Mouse (Mus musculus) cortical plate, adult 2 months (tissue): ENCODE results near the gene Hdac9. TPM values are rescaled to one million over a fixed set of nuclear protein-coding genes. Genes with fewer than 3 reads are reported as not detected.
A peak's percentile ranks its signal among the peaks of the same experiment; 100 is the strongest.

Experiments
- H3K27ac ChIP-seq: fragments of 200-500 bp; 2 replicates; pipeline ENCODE4 v1.5.1; 2012; ENCODE audit warnings: low read length, control low read depth, inconsistent platforms; ENCODE audit not compliant: insufficient read depth
- H3K4me1 ChIP-seq: fragments of 200-500 bp; 2 replicates; pipeline ENCODE4 v1.6.1; 2011; ENCODE audit warnings: low read length; ENCODE audit not compliant: control insufficient read depth, insufficient read depth
- H3K4me3 ChIP-seq: fragments of 200-500 bp; 2 replicates; pipeline ENCODE4 v1.5.1; 2011; ENCODE audit warnings: mild to moderate bottlenecking, low read length, control low read depth; ENCODE audit not compliant: insufficient read depth
- CTCF ChIP-seq: fragments of 200-500 bp; IDR thresholded peaks from 2 replicates; pipeline ENCODE4 v1.5.1; 2011; ENCODE audit warnings: mild to moderate bottlenecking, control low read depth, low read length; ENCODE audit not compliant: insufficient read depth; ENCODE audit errors: extremely low read depth
- POLR2A ChIP-seq: fragments of 200-500 bp; IDR thresholded peaks from 2 replicates; pipeline ENCODE4 v1.6.1; 2011; ENCODE audit warnings: mild to moderate bottlenecking, low read length, control low read depth; ENCODE audit not compliant: insufficient read depth; ENCODE audit errors: extremely low read depth
- polyA plus RNA-seq: library from polyadenylated mRNA; depleted of rRNA; stranded (reverse); fragments of >200 nt; gene quantifications from 2 replicates; pipeline ENCODE4 v1.2.3, GENCODE M21; 2012

Hdac9 gene
- polyA plus RNA-seq, 1 experiment = 23.8 TPM

- TF ChIP-seq CTCF (no peak), POLR2A (no peak)
- H3K27ac ChIP-seq = no peak overlapping the region
- no peaks in the 10 kb centered on the region for H3K4me1 ChIP-seq
- H3K4me3 ChIP-seq = no peak overlapping the region
These were observed 522.6 kb downstream of the Hdac9 start for GRCm38 (mm10) chr12:34394342-34394741.

- TF ChIP-seq CTCF (no peak), POLR2A (no peak)
- Histone ChIP-seq H3K4me3 (no peak overlapping the region), H3K27ac (no peak overlapping the region), H3K4me1 (no peaks in the 10 kb centered on the region)
These were observed 537.2 kb downstream of the Hdac9 start for GRCm38 (mm10) chr12:34379681-34380080.

GRCm38 (mm10) chr12:34378637-34379036, 538.3 kb downstream of the Hdac9 start:
- H3K4me1 ChIP-seq = no peaks in the 10 kb centered on the region
- TF ChIP-seq POLR2A (no peak), CTCF (no peak)
- no peak overlapping the region for H3K27ac ChIP-seq
- H3K4me3 ChIP-seq = no peak overlapping the region

DNA sequence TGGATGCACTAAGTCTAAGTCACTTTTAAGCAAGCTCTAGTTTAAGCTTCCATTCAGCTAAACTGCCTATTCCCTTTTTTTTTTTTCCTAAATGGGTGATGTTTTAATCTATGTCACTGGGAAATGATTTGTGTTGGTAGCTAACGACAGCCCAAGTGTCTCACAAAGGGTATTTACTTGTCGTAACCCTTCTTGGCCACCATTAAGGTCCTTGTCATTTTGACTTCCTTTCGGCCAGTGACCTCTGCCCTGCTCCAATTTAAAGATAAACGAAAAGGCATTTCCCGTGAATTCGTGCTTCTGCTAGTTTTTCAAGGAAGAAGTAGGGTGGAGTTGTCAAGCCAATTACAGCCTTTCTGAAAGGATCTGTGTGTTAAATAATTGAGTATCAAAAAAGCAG, 565.0 kb downstream of the Hdac9 start:
- H3K4me1 ChIP-seq = no peaks in the 10 kb centered on the region
- TF ChIP-seq POLR2A (no peak), CTCF (no peak)
- no peak overlapping the region for H3K27ac ChIP-seq
- no peak overlapping the region for H3K4me3 ChIP-seq

DNA sequence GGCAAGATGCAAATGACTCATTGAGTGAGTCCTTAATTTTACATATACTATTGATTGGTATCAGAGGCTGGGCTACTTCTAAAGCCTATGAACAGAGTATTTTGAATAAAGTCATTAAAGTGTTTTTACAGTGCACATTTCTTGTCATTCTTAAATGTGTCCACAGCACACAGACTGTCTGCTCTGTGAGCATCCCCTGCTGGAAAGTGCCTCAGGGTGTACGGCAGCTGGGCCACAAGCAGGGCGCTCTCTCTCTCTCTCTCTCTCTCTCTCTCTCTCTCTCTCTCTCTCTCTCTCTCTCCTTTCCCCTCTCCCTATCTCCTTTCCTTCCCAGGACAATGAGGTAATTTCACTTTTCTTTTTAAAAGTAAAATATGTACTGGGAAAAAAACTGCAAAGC, 569.4 kb downstream of the Hdac9 start:
- TF ChIP-seq CTCF (no peak), POLR2A (no peak)
- H3K4me3 ChIP-seq = no peak overlapping the region
- H3K4me1 ChIP-seq = no peaks in the 10 kb centered on the region
- no peak overlapping the region for H3K27ac ChIP-seq

DNA sequence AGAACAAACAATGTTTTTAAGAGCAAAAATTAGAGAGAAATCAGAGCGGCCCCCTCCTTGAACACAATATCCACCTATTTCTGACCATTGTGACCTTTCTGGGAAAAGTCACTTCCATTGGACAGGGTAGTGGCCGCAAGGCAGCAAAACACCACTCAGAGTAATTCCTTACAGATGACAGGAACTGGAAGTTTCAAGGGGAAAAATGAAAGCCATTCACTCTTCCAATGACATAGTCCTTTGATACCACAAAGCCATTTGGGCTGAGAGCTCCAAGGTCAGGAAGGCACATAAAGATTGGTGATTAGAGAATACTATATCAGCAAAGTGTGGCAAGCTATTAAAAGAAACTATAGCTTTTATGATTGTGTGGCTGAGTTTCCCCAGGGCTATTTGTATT, 574.1 kb downstream of the Hdac9 start:
- Histone ChIP-seq H3K4me1 (no peaks in the 10 kb centered on the region), H3K4me3 (no peak overlapping the region), H3K27ac (no peak overlapping the region)
- TF ChIP-seq POLR2A (no peak), CTCF (no peak)

GRCm38 (mm10) chr12:34338886-34339285, 578.0 kb downstream of the Hdac9 start:
- Histone ChIP-seq H3K27ac (no peak overlapping the region), H3K4me1 (no peaks in the 10 kb centered on the region), H3K4me3 (no peak overlapping the region)
- TF ChIP-seq POLR2A (no peak), CTCF (no peak)

- TF ChIP-seq POLR2A = no peak
- TF ChIP-seq CTCF = peak; percentile 30; the same call in 1 of the 2 replicates
- Histone ChIP-seq H3K4me3 (no peak overlapping the region), H3K4me1 (no peaks in the 10 kb centered on the region), H3K27ac (no peak overlapping the region)
These were observed 582.3 kb downstream of the Hdac9 start for GRCm38 (mm10) chr12:34334455-34335084.

GRCm38 (mm10) chr12:34332884-34333283, 584.0 kb downstream of the Hdac9 start:
- no peaks in the 10 kb centered on the region for H3K4me1 ChIP-seq
- TF ChIP-seq POLR2A (no peak), CTCF (no peak)
- H3K27ac ChIP-seq = no peak overlapping the region
- H3K4me3 ChIP-seq = no peak overlapping the region

DNA sequence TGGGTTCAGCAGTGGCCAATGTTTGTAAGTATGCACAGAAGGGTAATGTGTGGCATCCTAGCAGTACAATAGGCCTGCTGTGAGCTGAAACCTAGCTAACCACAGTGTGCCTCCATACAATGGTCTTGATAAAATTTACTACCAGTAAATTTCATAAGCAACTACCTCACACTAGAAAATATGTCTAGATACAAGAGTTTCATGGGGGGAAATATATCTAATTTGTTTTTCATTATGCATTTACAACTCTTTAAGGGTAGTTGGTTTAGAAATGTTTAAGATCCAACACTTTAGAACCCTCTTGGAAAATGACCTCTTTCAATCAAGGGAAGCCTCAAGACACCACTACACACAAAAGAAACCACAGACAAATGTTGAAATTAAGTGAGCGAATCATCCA, 589.8 kb downstream of the Hdac9 start:
- H3K27ac ChIP-seq = no peak overlapping the region
- no peak for TF ChIP-seq POLR2A
- TF ChIP-seq CTCF = no peak
- H3K4me1 ChIP-seq = no peaks in the 10 kb centered on the region
- no peak overlapping the region for H3K4me3 ChIP-seq
